Mouse (Mus musculus): Measurements from ENCODE around the gene Padi3. TPM values are rescaled to one million over a fixed set of nuclear protein-coding genes. Genes with fewer than 3 reads are reported as not detected.

The Padi3 gene
- total and polyA plus RNA-seq, 2 experiments from 2014 or later = 0.06 TPM; not detected in 1

GRCm38 (mm10) chr4:140849310-140849709 is 38.9 kb upstream of the Padi3 start:
- ATAC-seq (no peak), DNase-seq (no peak)
- Histone ChIP-seq H3K9me3 (ENCODE audit: low read length) (no peaks in the 10 kb centered on the region), H3K4me1 (ENCODE audit: insufficient read depth) (no peaks in the 10 kb centered on the region), H3K4me2 (ENCODE audit: low read depth) (no peak overlapping the region), H3K36me3 (ENCODE audit: insufficient read depth) (no peaks in the 10 kb centered on the region), H3K4me3 (ENCODE audit: low read depth, low read length) (no peak overlapping the region), H3K9ac (no peak overlapping the region), H3K27ac (ENCODE audit: low read depth, low read length) (no peak overlapping the region), H3K27me3 (ENCODE audit: insufficient read depth, low read length) (no peaks in the 10 kb centered on the region)
- WGBS = 73% methylated on average over 11 of the region's 11 CpGs
- TF ChIP-seq CTCF (IDR thresholded peaks at IDR 0.05; ENCODE audit: low read depth) = no peak

- Histone ChIP-seq H3K27me3 (ENCODE audit: insufficient read depth, low read length) (no peaks in the 10 kb centered on the region), H3K9me3 (ENCODE audit: low read length) (no peaks in the 10 kb centered on the region), H3K4me3 (ENCODE audit: low read depth, low read length) (no peak within 1 kb of the TSS), H3K27ac (ENCODE audit: low read depth, low read length) (no peak within 1 kb of the TSS), H3K4me2 (ENCODE audit: low read depth) (no peak within 1 kb of the TSS), H3K4me1 (ENCODE audit: insufficient read depth) (no peaks in the 10 kb centered on the region), H3K36me3 (ENCODE audit: insufficient read depth) (no peaks in the 10 kb centered on the region), H3K9ac (no peak within 1 kb of the TSS)
- no peak for DNase-seq
- WGBS = 68% methylated on average over 6 of the region's 6 CpGs
- no peak; the same call in 1 of the 2 replicates for ATAC-seq
- TF ChIP-seq CTCF (IDR thresholded peaks at IDR 0.05; ENCODE audit: low read depth) = no peak
Measured at GRCm38 (mm10) chr4:140845666-140846065, 35.2 kb upstream of the Padi3 start, which contains the start of gene Padi1. Padi1 (minus strand) TSS chr4:140845778.

GRCm38 (mm10) chr4:140844991-140845390 is 34.5 kb upstream of the Padi3 start:
- WGBS = 69% methylated on average over 4 of the region's 4 CpGs

DNA sequence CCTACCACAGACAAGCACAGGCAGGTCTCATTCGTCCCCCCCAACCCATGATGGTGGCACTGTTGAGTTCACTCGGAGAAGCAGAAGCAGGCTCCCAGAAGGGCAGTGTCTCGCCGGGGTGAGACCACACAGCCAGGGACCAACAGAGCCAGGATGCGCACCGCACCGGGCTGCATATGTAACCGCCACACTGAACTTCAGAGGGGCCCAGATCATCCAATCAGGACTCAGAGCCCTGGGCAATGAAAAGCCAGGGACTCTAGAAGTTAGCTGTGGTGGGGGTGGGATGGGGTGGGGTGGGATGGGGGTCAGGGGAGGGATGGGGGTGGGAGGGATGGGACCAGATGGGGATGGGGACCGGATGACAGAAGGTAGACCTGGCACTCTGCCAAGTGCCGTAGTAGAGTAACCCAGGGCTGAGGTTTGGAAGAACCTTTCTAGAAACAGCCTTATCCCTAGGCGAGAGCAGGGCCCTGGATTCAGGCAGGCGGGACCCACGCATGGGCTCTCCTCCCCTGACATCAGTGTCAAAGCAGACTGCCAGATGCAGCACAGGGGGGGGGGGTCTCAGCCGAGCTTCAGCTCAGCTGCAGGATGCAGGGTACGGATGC is 33.3 kb upstream of the Padi3 start:
- Histone ChIP-seq H3K9ac (no peak overlapping the region), H3K4me3 (ENCODE audit: low read depth, low read length) (no peak overlapping the region), H3K27me3 (ENCODE audit: insufficient read depth, low read length) (no peaks in the 10 kb centered on the region), H3K36me3 (ENCODE audit: insufficient read depth) (no peaks in the 10 kb centered on the region), H3K4me2 (ENCODE audit: low read depth) (no peak overlapping the region), H3K27ac (ENCODE audit: low read depth, low read length) (no peak overlapping the region), H3K9me3 (ENCODE audit: low read length) (no peaks in the 10 kb centered on the region), H3K4me1 (ENCODE audit: insufficient read depth) (no peaks in the 10 kb centered on the region)
- ATAC-seq = no peak
- no peak for TF ChIP-seq CTCF (IDR thresholded peaks at IDR 0.05; ENCODE audit: low read depth)
- WGBS = 51% methylated on average over 15 of the region's 15 CpGs
- no peak for DNase-seq

More at GRCm38 (mm10) chr4:140844991-140845390, 34.5 kb upstream of the Padi3 start:
- H3K4me3 ChIP-seq (ENCODE audit: low read depth, low read length) = no peak overlapping the region
- no peaks in the 10 kb centered on the region for H3K27me3 ChIP-seq (ENCODE audit: insufficient read depth, low read length)
- H3K27ac ChIP-seq (ENCODE audit: low read depth, low read length) = no peak overlapping the region
- no peaks in the 10 kb centered on the region for H3K4me1 ChIP-seq (ENCODE audit: insufficient read depth)
- H3K4me2 ChIP-seq (ENCODE audit: low read depth) = no peak overlapping the region
- no peak for DNase-seq
- no peaks in the 10 kb centered on the region for H3K9me3 ChIP-seq (ENCODE audit: low read length)
- no peak for TF ChIP-seq CTCF (IDR thresholded peaks at IDR 0.05; ENCODE audit: low read depth)
- no peak overlapping the region for H3K9ac ChIP-seq
- H3K36me3 ChIP-seq (ENCODE audit: insufficient read depth) = no peaks in the 10 kb centered on the region
- no peak for ATAC-seq

- TF ChIP-seq CTCF (IDR thresholded peaks at IDR 0.05; ENCODE audit: low read depth) = no peak
- 59% methylated on average over 1 of the region's 1 CpGs for WGBS
- Histone ChIP-seq H3K9ac (no peak overlapping the region), H3K4me3 (ENCODE audit: low read depth, low read length) (no peak overlapping the region), H3K9me3 (ENCODE audit: low read length) (no peaks in the 10 kb centered on the region), H3K36me3 (ENCODE audit: insufficient read depth) (no peaks in the 10 kb centered on the region), H3K27me3 (ENCODE audit: insufficient read depth, low read length) (no peaks in the 10 kb centered on the region), H3K4me1 (ENCODE audit: insufficient read depth) (no peaks in the 10 kb centered on the region), H3K4me2 (ENCODE audit: low read depth) (no peak overlapping the region), H3K27ac (ENCODE audit: low read depth, low read length) (no peak overlapping the region)
- DNase-seq = no peak
- no peak for ATAC-seq
Measured at GRCm38 (mm10) chr4:140842909-140843308, 32.5 kb upstream of the Padi3 start.

- 24% methylated on average over 8 of the region's 8 CpGs for WGBS
- no peak for DNase-seq
- no peaks in the 10 kb centered on the region for H3K9me3 ChIP-seq (ENCODE audit: low read length)
Measured at GRCm38 (mm10) chr4:140837879-140838278, 27.4 kb upstream of the Padi3 start.

DNA sequence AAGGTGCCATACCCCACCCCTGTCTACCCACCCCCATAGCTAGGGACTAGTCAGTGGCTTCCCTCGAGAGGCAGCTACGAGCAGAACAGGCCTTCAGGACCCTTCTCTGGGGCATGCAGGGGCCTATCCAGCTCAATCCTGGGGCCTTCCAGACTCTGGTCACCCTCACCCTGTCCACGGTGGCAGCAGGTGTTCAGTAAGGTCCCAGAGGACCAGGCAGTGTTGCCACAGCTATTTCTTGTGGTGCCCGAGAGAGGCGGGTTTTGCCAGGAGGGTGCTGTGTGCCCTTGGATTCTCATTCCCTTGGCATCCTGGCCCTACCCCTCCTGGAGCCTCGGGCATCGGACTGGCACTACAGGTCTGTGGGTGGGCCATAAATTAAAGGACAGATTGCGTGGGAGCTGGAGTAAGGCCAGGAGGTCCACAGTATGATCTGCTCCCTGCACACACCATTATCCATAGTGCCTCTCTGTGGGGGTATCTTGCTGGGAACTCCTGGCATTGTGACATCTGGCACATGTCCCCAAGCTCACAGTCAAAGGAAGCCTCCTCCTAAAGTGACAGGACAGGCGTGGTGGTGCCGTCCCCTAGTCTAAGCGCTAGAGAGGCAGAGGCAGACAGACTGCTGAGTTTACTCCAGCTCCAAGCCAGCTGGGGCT is 25.9 kb upstream of the Padi3 start:
- TF ChIP-seq CTCF (IDR thresholded peaks at IDR 0.05; ENCODE audit: low read depth) = no peak
- WGBS = 33% methylated on average over 11 of the region's 11 CpGs
- no peak overlapping the region for H3K9ac ChIP-seq
- DNase-seq = peak; percentile 14
- H3K9me3 ChIP-seq (ENCODE audit: low read length) = no peaks in the 10 kb centered on the region
- no peaks in the 10 kb centered on the region for H3K4me1 ChIP-seq (ENCODE audit: insufficient read depth)
- H3K4me2 ChIP-seq (ENCODE audit: low read depth) = no peak overlapping the region
- H3K27ac ChIP-seq (ENCODE audit: low read depth, low read length) = no peak overlapping the region
- peak; percentile 45 for ATAC-seq
- H3K36me3 ChIP-seq (ENCODE audit: insufficient read depth) = no peaks in the 10 kb centered on the region
- H3K27me3 ChIP-seq (ENCODE audit: insufficient read depth, low read length) = no peaks in the 10 kb centered on the region
- no peak overlapping the region for H3K4me3 ChIP-seq (ENCODE audit: low read depth, low read length)

More at GRCm38 (mm10) chr4:140837879-140838278, 27.4 kb upstream of the Padi3 start:
- no peaks in the 10 kb centered on the region for H3K36me3 ChIP-seq (ENCODE audit: insufficient read depth)
- H3K4me2 ChIP-seq (ENCODE audit: low read depth) = no peak overlapping the region
- no peak overlapping the region for H3K9ac ChIP-seq
- no peak overlapping the region for H3K4me3 ChIP-seq (ENCODE audit: low read depth, low read length)
- H3K4me1 ChIP-seq (ENCODE audit: insufficient read depth) = no peaks in the 10 kb centered on the region
- no peak for TF ChIP-seq CTCF (IDR thresholded peaks at IDR 0.05; ENCODE audit: low read depth)
- no peak overlapping the region for H3K27ac ChIP-seq (ENCODE audit: low read depth, low read length)
- no peak for ATAC-seq
- H3K27me3 ChIP-seq (ENCODE audit: insufficient read depth, low read length) = no peaks in the 10 kb centered on the region
